Mouse (Mus musculus) megakaryocyte, adult 5-6 weeks (primary cell): ENCODE measurements at regions not wholly inside any gene's neighbourhood (a gene's known extent, or its start where the extent isn't known, plus 50 kb on each side); places are given as distances from the start of the nearest gene placed in this dataset.
"Not testable (repeated sequence)": the region's sequence is repeated elsewhere in the genome, so short reads cannot be mapped to it uniquely, and the experiment has no call there.

Source experiments
- ATAC-seq: 2 replicates; pipeline ENCODE4 v1.8.0; 2016; ENCODE audit warnings: mild to moderate bottlenecking, inconsistent platforms; ENCODE audit not compliant: poor library complexity, severe bottlenecking

DNA sequence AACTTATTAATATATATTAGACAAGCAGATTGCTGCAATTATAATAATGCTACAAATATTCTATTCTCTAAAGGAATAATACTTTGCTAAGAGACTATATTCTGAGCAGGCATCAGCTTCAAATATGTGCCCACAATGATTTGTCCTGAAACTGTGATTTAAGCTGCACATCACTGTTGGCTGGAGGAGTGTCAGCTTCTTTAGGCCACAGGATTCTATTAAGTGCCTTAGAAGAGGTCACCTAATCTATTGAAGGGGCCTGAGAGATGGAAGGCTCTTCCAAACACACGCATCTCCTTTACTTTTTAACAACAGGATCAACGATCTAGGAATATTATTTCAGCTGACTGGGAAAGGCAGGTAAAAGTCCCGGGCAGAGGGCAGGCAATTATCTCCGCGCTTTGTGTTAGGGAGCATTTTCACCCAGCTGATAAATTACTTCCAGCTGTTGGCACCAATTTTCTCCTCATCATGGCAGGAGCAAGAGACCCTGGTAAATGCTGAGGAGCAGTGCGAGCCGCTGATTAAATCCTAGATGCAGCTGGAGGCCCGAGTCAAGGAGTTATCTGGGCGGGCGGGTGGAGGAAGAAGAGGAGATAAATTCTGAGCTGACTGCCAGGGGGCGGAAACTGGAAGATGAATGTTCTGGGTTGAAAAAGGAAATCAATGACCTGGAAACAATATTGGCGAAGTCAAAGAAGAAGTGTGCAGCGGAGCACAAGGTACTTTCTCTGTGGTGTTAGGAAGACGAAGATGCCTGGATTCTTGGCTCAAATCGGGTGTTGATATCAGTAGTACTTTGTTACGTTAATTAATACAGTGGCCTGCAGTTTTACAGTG lies 290.9 kb upstream of the Ift57 start:
- no peak for ATAC-seq

DNA sequence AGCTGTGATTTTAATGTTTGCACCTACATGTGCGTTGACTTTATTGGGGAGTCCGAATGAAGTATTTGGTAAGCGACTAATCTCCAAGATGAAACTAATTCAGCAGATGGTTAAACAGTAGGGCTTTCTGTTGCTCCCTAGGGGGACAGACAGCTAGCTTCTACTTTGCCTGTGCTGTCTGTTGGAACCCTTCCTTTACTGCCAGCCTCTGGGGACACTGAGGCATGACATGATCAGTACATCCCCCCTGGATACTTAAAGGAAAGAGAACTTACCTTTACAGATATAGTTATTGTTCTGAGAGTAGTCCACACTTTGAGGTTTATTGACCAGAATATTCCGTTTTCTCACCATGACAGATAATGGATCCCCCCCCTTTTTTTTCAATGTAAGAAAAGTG lies 289.8 kb upstream of the Ift57 start:
- ATAC-seq = no peak

DNA sequence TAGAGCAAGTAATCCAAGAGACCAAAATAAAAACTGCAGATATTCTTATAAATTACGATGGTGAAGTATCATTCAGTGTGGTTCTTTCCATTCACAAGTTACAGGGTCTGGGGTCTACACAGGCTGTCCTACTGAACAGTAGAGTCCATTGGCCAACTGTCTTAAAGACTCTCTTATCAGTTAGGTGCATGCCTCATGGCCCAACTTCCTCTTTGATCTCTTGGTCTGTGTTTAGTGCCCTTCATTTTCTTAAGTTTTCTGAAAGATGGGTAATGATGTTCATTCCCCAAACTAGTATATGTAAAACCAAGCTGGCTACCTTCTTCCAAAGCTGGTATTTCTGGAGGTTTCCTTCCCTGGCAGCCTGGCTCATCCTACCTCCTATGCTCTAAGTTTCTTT lies 268.7 kb upstream of the Ift57 start:
- ATAC-seq = no peak

DNA sequence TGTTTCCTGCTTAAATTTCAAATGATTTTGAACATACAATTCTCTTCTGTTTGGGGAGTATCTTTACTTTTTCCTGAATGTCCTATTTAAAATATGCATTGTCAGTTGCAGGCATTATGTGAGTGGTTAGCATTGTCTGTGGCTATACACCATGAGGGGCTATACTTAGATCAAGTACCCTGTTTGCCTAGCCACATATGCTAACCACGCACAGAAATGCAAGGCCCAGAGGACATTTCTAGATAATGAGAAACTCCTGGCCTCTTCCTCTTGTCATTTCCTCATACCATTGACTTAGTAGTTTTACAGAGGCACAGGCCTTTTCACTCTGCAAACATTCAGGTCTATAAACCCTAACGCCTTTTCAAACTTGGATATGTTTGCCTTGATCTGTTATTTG lies 267.1 kb upstream of the Ift57 start:
- no peak for ATAC-seq

DNA sequence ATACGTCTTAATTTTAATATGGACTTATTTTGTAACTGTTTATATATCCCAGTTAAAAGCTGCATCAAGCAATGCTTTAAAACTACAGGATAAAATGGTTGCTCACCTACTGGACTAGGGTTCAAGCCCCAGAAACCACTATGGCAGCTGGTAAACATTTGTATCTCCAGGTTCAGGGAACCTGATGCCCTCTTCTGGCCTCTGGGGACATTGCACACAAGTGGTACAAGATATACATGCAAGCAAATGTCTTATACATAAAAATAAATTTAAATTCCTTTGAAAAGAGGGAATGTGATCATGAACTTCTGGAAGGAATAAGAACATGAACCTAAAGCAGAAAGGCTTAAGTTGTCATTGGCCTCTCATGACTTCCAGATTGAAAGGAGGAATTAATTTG lies 257.8 kb upstream of the Ift57 start:
- ATAC-seq = no peak

DNA sequence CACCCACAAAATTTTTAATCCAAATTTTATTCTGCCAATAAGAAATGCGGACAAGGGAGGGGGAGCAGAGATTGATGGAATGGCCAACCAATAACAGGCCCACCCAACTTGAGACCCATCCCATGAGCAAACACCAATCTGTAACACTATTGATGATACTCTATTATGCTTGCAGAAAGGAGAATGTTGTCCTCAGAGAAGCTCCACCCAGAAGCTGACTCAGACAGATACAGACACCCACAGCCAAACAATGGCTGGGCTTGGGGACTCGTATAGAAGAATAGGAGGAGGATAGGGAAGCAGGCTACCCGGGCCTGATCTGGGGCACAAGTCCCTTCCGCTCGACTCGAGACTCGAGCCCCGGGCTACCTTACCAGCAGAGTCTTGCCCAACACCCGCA lies 251.7 kb upstream of the Ift57 start:
- not testable (repeated sequence) for ATAC-seq

DNA sequence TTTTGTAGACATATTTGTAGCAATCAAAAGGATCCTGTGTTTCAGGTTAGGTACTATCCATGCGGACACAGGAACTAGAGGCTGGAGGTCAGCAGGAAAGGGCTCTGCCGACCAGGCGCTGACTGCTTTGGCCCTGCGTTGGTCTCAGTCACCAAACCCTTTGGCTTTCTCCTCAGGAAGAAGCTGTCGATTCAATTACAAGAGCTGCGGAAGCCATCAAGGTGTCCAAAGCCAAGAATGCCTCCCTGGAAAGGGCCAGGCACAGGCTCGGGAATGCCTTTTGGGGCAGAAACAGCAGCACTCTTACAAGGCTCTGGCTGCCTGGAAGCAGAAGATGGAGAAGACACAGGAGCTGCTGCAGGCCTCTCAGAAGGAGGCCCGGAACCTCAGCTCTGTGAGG lies 205.2 kb upstream of the Ift57 start:
- no peak for ATAC-seq

DNA sequence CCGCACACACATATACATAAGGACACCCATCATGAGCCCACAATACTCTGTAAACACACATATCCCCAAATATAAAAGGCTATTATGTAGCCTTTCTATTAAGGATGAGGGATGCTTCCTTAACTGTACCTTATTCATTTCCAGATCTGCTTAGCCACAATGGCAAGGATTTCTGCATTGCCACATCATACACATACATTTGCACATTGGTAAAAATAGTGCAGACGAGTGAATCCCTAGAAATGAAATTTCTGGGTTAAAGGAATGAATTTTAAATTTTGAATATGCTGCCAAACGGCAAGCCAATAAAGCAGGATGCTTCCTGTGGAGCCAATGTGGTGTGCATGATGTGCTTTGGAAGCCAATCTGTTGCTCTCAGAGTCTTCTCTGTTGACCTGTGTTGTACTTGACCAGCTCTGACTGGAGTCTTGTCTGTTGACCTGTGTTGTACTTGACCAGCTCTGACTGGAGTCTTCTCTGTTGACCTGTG lies 201.5 kb upstream of the Ift57 start:
- no peak for ATAC-seq

DNA sequence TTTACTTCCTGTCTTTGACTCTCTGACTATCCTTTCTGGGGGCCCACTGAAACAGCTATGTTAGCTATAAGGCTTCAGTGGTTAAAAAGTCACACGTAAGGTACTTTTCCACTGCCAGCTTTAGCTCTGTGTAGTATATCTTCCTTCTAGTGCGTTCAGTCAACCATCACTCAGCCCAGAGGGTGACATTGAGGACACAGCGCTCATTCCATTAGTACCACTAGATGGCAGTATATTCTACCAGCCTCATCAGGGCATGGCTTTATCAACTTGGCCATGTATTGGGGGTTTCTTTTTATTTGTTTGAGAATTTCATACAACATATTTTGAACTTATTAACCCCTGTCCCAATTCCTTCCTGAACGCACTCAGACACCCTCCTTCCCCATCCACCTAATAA lies 198.2 kb upstream of the Ift57 start:
- peak; percentile 71 for ATAC-seq

DNA sequence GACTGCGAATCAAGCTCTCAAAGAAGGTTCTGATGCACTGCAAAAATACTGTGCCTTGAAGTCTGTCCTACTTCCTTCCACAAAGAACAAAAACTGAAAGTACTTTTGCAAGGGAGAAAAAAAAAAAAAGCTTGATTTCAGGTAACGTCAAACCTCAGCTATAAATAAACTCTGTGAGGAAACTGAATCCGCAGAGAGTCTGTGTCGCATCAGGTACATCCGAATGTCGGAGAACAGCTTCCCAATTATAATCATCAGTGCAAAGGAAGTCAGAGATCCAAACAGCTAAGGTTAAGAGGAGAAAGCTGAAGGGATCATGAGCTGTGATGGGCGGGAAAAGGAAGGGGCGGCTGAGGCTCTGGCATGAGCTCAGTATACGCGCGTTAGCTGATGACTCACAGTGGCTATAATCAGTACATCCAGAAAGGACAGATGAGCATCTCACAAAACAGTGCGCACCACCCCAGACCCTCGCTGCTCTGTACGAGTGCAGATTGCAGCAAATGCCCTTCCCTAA lies 195.1 kb upstream of the Ift57 start:
- peak; percentile 71 for ATAC-seq

DNA sequence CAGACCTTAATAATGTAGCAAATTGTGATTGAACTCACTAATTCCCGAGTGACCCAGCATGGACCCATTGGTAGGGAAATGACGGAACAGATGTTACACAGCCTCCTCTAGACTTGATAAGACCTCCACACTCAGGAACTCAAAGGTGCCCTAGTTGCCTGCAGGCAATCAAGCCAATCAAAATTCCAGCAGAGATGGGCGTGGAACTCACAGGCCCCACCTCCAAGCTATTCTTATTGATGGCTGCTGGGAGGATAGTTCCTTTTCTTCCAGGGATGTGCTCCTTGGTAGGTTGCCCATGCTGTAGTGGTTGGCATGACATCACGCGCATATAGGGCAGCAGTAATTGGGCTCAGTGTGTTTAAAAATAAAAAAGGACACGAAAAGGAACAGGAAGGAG lies 194.4 kb upstream of the Ift57 start:
- no peak for ATAC-seq

DNA sequence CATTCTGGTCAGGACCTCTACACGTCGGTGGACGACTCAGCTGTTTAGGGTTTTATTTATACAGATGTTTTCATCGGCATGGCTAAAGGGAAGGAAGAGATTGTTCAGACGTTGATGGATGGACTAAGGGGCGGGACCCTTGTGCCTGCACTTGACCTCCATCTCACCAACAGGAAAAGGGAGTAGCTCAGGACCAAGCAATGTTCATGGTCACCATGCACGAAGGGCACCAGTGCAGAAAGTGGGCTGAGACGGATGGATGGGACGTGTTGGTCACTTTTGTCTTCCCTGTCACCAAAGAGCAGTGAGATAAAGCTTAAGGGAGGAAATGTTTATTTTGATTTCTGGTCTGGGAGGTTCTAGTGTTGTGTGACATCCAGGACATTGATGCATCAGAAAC lies 193.8 kb upstream of the Ift57 start:
- ATAC-seq = no peak

DNA sequence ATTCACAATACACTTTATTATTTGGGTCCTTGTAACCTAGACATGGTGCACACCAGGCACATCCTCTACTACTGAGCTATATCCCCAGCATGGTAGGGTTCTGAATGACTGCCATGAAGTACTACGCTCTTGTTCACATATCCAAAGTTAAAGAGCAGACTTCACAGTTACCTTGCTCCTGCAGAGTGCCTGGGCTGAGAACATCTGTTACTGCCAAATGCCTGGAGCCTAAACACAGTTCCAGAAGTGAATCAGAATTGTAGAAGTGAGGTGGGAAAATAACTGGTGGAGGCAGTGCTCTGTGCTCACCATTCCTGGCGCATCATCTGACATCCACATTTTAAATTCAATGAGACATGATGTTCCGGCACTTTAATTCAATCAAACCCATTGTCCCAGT lies 180.2 kb upstream of the Ift57 start:
- ATAC-seq = no peak

DNA sequence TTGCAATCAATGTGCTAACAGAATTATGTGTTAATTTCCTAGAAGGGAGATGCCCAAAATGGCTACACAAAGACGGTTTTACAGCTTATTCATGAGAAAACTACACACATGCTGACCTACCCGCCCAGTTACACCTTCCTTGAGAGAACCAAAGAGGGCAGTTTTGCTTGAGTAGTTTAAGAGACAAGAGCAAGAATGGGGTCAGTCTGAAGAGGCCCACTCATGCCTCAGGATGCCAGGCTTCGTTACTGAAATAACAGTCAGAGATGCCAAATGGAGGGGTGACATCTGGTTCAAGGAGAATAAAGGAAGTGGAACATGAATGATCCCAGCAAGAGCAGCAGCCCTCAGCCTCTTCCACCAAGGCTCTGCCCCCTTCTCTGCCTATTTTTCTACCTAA lies 178.6 kb upstream of the Ift57 start:
- no peak for ATAC-seq

DNA sequence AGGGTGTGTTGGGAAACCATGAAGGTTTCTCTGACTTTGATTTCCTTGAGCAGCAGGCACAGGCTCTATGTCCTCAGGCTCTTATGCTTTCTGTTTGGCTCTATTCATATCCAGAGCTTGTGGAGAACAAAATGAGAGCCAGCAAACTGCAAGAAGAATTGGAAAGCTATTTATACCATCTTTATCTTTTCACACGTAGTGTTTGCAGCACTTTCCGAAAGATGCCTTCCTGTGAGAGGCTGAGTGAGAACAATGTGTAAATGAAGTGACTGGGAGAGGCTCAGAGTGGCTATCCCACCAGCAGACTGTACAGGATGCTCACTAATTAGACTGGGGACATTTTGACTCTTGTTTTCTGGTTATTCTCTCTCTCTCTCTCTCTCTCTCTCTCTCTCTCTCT lies 177.3 kb upstream of the Ift57 start:
- no peak for ATAC-seq

DNA sequence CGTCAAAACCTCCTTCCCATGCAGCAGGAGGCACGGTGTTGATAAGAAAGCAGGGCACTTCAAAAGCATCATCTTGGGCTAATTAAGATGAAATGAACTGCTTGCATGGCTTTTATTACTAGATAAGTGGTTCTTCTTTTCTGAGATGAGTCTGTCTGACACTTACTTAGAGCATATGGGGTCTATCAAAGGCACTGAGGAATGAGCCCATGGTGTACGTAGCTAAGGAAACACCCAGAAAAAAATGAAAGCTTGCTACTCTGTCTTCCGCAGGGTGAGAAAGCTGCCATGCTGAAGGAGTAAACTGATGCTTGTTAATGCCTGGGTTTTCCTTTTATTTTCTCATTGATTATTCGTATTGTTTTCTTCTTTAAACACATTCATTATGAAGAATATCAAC lies 176.5 kb upstream of the Ift57 start:
- no peak for ATAC-seq

DNA sequence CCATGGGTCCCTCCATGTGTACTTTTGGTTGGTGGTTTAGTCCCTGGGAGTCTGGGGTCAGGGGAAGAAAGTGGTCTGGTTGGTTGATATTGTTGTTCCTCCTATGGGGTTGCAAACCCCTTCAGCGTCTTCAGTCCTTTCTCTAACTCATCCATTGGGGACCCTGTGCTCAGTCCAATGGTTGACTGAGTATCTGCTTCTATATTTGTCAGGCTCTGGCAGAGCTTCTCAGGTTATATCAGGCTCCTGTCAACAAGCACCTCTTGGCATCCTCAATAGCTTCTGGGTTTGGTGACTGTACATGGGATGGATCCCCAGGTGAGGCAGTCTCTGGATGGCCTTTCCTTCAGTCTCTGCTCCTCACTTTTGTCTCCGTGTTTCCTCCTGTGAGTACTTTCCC lies 170.4 kb upstream of the Ift57 start:
- not testable (repeated sequence) for ATAC-seq

DNA sequence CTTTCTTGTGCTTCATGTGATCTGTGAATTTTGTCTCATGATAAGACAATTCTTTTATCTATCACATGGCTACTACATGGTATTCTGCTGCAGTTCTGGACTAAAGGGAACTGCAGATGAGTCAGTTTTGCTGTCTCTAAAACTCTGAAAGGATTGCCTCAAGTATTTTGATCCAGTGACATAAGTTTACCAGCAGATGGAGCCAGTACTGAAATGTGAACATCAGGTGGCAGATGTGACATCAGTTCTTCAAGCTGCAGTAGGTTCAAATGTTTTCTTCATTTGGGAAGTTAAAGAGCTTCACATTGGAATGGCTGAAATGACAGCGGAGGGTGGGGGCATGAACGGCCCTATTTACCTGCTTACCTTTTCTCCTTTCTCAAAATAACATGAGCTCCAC lies 170.0 kb upstream of the Ift57 start:
- ATAC-seq = peak; percentile 51; the same call in 1 of the 2 replicates

DNA sequence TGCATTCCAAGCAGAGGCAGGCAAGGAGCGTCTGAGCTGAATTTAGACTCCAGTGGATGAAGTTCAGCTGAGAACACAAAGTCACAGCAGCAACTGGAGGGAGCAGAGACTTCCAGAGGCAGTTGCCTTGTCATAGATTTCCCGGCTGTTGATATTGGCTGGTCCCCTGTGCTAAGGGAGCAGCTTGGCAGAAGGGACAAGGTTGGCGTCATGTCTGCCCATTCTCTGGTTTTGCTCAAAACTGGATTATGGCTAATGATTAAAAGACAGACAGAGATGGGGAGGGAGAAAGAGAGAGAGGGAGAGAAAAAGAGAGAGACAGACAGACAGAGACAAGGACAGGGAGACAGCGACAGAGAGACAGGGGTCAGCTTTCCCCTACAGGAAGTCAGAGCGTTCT lies 169.0 kb upstream of the Ift57 start:
- ATAC-seq = no peak

DNA sequence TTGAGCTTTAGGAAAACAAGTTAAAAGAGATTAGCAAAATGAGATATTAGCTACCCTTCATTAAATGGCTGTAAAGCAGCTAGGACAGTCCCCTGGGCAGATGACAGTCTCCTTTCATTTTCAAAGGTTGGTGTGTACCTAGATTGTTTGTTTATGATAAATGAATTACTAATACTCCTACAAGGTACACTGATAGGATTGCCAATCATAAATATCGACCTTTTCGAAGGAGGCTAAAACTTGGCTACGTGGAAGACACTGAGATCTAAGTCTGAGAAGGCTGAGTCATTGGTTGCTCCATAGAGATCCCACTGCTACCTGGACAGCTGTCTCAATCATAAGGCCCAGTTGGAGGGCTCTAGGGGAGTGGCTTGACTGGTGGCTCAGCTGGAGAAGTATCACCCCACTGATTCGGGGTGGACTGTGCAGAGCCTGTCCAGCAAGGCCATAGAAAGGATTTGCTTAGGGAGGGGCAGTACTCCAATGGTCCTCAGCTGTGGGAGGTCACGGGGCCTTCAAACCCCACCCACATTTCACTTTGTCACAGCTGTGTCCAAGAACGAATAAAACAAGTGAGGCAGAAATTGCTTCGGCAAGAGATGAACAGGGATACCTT lies 166.9 kb upstream of the Ift57 start:
- no peak for ATAC-seq

DNA sequence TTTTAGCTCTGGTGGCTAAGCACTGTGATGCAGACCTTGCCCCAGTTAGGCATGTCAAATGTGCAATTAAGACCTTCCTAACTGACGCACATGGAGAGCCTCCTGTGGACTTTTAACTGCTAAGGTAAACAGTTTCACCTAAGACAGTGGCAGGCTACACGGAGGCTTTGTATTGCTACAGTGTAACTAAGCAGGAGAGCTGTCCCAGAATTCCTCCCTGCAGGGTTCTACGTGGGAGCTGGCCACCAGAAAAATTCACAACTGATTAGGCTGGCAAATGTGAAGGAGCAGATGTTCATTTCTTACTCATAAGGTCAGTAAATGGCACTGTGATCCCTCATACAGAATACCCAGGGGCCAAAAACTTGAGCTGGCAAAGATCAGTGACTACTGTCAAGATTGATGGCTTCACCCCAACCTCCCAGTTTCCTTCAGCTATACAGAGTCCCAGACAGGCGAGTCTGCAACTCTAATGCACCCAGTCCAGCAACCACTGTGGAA lies 165.5 kb upstream of the Ift57 start:
- ATAC-seq = no peak

DNA sequence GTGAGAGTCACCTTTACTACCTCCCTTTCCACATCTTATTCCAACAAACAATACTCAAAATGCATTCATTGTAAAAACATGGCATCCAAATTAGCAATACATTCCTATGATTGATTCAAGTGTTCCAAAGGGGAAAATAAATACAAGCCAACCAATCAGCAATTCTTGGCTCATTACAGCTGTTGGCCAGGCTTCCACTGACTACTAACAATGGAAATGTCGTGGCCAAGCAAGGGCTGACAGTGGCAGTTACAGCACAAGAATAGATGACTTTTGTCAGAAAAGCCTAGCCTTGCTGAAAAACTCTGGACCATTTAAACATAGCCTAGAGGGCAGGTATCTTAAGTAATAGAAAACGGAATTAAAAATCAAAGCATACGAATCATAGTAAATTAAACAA lies 148.8 kb upstream of the Ift57 start:
- ATAC-seq = no peak
